Mouse (Mus musculus): ENCODE measurements around the gene Lhcgr.
"Not testable (repeated sequence)": the region's sequence is repeated elsewhere in the genome, so short reads cannot be mapped to it uniquely, and the experiment has no call there.

The Lhcgr gene

DNA sequence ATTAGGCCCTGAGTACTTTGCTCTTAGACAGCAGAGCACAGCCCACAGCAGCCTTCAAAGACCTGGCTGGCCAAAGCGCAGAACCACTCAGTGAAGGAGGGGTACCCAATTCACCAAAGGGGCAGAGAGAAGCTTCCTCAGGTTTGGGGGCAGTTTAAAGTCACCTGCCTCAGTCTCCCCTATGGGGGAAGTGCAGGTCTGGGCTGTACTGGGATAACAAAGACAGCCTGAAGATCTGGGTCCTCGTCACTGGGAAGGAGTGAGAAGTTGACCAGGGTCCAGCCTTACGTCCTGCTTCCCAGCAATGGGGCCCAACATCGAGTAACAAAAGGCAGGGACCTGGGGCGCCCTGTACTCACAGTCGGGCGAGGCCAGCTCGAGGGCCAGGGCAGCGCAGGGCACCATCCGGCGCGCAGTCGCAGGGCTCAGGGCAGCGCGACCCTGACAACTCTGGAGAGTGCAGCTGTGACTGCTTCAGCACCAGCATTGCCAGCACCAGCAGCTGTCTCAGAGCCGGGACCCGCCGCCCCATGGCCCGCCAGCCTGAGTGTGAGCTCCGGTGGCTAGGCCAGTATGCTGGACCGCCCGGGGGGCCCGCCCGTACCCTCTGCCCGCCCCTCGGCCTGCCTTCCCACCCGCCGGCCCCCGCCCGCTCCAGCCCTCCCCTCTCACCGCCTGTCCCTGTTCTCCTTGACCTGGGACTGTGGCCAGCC lies at the start of gene Lhcgr:
TSS of gene Lhcgr (minus strand) at position 551 of the 713 bp plus-strand sequence.
- in situ Hi-C loops (cut with MseI, MboI), result no loop called here

DNA sequence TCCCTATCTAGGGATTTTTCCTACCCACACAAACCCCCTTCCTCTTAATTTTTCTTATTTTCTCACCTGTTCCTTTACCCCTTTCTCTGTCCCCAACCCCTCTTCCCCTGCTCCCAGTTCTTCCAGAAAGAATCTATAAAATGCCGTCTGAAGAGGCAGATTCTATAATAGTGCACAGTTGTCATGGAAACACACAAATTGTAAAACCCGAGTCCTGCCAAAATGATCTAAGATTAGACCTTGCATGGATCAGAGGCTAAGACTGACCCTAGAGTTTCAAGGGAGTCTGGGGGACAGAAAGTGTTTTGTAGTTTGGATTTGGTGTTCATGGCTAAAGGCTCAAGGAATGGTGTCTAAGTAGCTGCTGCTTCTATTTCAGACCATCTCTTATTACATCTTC lies 25.8 kb upstream of the Lhcgr start:
- in situ Hi-C loops (cut with MseI, MboI), result no loop called here

DNA sequence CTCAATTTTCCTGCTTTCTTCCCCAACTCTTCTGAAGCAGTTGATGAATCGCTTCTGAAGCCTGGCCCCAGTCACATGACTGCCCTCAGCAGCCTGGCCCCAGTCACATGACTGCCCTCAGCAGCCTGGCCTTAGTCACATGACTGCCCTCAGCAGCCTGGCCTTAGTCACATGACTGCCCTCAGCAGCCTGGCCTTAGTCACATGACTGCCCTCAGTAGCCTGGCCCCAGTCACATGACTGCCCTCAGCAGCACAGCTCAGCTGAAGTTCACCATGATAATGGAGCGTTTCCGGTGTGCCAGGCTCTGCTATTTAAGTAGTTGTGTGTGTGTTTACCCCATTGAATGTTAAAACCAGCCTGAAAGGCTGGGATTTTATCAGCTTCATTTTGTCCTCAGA lies 21.2 kb upstream of the Lhcgr start:
- in situ Hi-C loops (cut with MseI, MboI), result not testable (repeated sequence)

DNA sequence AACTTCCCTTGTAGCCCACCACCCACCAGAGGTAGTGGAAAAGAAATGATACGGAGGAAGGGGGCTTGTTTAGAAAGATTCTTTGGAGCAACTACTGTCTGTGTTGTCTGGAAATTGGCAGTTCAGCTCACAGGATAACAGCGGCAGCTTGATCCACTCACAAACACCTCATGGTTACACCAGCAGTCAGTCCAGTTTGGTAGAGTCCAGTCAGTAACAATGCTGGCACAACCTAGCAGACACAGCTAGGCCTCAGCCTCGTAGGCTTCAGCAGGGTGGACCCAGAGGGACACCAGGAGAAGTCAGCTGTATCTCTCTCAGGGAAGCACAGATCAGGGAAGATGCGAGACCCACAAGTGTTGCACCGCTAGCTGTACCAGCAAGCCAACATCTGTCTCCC lies 19.0 kb upstream of the Lhcgr start:
- in situ Hi-C loops (cut with MseI, MboI), result no loop called here

DNA sequence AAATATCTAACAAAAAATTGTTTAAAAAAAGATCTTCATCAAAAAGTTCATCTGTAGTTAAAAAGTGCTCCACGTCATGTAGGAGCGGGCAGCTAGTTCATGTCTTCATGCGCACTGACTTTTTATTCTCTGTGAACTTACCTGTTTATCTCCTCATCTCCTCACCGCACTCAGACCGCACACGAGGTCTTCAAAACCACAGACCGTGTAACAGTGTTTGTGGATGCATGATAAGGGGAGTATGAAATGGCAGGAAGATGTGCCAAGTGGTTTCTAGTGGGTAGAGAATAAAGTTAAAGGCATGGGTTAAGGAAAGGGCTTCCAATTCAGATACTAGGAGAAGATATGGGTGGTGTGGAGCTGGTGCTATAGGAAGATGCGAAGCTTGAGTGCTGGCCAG lies 14.6 kb upstream of the Lhcgr start:
- in situ Hi-C loops (cut with MseI, MboI), result no loop called here

DNA sequence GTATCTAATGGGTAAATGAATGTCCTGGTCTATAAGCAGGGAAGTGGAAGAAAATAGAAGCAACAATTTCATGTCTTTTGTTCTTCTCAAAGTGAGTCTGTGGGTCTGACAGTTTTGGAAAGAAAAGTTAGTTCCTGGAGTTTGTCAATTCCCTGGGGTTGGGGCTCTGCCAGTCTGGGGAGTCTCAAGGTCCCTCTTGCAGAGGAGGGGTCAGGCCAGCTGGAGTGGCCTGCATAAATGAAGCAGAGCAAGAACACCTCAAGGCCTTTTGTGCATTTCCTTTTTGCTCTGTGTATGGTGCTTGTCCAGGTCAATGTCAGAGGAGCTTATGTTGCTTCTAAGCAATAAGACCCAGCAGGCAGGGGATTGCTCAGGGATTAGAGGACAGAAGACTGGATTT lies 11.7 kb upstream of the Lhcgr start:
- in situ Hi-C loops (cut with MseI, MboI), result no loop called here

DNA sequence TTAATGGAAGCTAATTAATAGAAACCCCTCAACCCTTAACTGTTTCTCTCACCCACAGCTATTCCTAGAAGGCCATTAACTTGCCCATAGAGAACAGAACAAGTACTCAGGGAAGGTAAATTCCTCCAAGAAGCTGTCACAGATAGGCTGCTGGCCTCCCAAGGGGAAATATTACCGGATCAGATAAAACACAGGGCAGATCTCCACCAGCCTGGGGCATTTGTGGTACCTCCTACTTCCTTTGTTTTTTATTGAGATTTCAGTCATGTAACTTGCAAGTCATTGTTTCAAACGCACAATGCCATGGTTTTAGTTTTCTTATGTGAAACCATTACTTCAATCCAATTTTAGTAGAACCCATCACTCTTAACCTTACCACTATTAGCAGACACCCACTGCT lies 1.1 kb downstream of the Lhcgr start:
- in situ Hi-C loops (cut with MseI, MboI), result no loop called here

DNA sequence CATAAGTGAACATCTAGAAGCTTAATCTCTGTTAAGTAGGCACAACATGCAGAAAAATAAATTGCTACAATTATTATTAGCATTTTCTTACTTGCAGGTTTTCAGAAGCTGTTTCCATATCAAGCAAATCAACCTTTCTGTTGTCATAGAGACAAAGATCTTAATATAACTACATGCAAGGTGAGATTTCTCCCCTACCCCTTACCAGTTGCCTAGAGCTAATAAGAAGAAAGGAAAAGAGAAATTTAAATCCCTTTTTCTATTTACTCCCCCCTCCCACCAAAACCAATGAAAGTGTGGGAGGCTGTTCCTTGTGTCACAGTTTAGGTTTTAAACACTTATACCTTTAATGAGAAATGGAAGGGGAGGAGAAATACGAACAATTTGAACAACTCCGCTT lies 3.4 kb downstream of the Lhcgr start:
- in situ Hi-C loops (cut with MseI, MboI), result no loop called here

DNA sequence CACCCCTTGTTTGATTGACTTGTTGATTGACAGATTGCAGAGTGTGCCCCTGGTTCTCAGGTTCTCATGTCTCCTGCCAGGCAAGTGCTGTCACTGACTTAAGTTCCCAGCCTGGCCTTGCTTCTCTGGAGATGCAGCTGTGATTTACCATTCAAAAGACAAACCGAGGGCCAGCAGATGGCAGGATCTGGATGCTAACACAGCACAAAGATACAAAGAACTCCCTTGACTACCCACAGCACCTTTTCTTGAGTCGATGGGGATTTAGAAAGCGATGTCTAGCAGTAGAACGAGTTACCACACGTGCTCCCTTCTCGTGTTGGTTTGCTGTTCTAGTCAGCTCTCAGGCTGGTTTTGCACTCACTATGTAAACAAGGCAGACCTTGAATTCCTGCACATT lies 4.9 kb downstream of the Lhcgr start:
- in situ Hi-C loops (cut with MseI, MboI), result no loop called here

DNA sequence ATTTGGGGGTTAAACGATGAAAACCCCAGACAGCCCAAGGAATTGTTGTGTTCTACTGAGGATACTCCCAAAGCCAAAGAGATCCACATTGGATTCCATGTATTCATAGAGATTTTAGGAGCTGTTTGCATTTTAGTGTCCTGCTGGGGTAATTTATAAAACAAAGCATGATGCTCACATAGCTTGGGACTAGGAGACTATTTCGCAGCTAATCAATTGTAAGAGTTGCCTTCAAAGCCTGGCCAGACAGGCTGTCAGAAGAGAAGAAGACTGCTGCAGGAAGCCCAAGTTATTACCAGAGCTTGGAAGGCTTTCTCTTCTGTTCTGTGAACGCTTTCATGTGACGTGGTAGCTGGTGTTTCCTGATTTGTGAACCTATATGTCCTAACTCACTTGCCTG lies 5.4 kb downstream of the Lhcgr start:
- in situ Hi-C loops (cut with MseI, MboI), result no loop called here

DNA sequence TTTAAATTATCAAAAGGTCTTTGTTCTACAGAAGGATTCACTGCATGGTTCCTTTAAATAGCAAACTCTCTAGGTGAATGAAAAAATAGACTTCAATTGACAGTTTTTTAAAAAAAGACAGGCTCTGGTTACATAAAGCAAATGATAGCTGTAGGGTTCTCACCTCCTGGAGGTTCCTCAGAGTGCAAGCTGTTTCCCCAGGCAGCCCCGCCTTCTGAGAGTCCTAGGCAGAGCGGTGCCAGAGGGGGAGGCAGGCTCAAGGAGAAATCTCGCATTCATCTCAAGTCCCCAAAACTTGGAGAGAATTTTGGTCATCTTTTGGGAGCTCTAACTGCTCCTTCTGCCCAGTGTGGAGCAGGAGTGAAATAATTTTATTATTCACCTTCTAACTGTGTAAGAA lies 12.6 kb downstream of the Lhcgr start:
- in situ Hi-C loops (cut with MseI, MboI), result no loop called here

DNA sequence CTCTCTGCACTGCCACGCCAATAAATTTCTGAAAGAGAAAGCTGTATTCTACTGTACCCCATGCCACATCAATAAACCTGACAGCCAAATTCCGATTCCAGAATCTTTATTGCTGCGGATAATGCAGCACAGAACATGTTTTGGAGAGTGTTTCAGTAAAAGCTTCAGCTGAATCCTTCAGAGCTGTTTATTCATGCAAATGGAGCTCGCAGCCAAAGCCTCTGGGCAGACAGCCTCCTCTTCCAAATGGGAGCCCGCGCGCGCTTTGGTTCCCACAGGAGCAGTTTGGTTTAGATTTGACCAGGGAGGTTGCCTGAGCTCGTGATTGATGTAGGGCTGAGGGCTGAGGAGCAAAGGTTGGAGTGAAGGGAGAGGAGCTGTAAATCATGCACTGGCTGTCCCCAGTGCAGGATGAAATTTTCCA lies 17.7 kb downstream of the Lhcgr start:
- in situ Hi-C loops (cut with MseI, MboI), result no loop called here

DNA sequence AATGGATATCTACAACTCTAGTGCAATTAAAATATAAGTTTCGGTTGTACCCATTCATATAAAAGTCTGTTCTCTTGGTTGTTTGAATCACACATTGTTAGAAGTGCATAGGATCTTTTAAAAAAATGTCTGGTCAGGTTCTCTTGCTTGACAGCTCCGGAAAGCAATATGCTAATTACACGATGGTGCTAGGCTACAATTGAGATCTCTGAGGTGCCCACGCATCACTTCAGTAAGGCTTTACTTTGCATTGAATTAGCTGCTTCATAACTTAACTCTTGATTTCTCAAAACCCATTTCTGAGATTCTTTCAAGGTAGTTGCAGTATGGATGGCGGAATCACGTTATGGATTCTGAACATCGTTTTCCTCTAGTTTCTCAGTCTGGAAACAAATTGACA lies 21.7 kb downstream of the Lhcgr start:
- in situ Hi-C loops (cut with MseI, MboI), result no loop called here

DNA sequence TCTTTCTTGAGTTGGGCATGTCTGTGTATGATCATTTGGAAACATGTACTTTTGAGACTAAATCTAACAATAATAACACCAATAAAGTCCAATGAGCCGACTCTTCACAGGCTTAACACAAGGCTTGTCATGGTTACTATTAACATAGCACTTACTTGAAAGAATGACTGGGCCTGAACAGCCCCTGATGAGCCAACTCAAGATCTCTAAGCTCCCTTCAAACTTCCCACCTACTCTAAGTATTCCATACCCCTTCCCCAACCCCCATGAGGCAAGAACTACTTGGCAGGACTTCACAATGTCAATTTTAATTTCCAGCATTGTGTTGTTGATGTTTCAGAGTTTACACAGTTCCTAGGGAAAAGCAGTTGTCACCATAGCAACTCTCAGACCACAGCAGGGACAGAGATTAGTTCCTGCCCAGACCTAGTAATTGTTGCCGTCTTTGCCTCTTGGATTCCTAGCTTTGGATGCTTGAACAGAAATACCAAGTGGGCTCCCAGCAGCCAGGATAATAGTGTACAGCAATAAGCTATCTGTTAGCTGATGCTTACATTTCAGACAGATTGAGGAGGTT lies 22.4 kb downstream of the Lhcgr start:
- in situ Hi-C loops (cut with MseI, MboI), result no loop called here

DNA sequence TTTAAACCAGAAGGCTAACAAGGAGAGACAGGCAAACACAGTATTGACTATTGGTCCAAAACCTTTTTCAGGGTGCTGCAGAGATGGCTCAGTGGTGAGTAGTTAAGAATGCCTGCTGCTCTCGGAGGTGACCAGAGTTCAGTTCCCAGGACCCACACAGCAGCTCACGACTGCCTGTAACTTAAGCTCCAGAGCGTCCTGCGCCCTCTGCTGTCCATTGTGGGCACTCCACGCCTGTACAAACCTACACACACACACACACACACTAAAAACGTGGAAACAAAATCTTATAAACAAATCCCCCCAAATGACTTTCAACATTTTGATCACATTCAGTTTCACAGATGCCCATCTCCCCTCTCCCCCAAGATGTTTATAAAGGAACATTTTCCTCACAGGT lies 24.9 kb downstream of the Lhcgr start:
- in situ Hi-C loops (cut with MseI, MboI), result no loop called here

DNA sequence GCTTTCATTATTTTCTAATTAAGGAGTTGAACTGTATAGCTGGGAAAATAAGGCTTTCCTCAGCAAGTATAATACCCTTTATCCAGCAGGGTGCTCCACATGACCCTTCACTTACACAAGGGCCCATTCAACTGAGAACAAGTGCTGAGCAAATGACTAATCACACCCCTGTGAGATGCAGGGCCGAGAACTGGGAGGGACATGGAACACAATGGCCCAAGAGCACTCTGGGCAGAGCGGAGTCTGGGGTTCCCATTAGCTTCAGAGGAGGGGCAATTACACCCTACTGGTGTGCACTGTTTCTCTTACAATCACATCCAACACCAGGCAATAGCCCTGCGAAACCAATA lies 27.7 kb downstream of the Lhcgr start:
- in situ Hi-C loops (cut with MseI, MboI), result no loop called here

DNA sequence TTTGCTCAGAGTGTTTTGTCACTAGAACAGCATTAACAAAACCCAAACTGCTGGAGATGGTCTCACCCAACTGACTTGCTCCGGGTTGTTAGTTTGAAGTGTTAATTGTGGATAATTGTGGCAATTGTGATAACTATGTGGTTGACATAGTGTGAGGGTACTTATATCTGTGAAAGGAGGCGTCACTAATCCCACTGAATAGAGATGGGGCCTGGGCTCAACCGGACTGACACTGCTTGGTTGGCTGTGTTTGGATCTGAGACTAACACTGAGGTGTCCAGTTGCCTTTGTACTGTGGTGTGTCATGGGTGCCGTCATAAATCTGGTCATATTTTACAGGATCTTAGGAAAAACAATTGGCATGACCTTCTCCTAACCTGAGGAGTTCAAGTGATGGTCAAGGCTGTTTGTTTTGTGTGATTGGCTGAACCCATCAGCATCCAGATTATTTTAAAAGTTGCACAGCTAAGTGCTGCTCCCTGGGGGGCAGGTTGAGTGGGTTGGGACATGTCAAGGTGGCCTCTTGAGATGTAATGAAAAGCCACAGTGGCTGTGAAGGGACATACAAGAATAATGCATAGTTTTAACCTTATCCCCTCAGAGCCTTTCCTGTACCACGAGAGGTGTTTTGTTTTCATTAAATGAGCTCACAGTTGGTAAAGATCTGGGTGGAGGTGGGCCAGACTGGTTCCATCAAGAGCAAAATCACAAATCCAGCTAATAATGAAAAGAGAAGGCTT lies 28.2 kb downstream of the Lhcgr start:
- in situ Hi-C loops (cut with MseI, MboI), result no loop called here

DNA sequence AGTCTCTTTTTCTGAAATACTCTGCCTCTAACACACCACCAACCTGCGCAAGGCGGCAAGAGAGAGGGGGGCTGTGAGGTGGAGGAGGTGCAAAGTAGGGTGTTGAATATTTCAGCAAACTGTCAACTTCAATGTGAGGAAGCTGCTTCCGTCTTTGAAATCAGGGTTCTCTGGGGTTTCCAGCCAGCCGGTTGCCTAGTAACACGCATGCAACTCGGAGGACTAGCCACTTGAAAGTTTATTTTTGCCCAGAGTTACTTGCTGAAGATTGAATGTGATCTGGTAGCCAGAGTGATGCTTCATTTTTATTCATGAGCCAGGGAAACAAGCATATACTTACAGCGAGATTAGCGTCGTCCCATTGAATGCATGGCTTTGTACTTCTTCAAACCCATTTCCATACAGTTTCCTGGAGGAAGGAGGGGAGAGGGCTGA lies 33.8 kb downstream of the Lhcgr start:
- in situ Hi-C loops (cut with MseI, MboI), result no loop called here

DNA sequence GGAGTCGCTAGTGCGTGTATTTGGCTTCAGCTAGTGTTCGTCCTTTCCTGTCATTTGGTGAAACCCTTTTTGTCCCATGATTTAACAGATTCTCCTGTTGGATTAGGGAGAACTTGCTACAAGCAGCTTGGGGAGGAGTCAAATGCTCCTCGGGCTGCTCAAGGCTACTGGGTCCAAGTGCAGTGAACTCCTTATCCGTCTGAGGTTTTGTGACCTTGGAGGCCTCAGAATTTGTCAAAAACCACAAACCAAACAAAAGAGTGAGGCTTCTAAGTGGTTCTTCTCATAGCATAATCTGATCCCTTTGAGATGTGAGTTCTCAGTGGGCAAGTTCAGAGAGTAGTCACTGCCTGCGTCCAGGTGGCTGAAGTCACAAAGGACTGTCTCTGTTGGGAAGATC lies 36.0 kb downstream of the Lhcgr start:
- in situ Hi-C loops (cut with MseI, MboI), result no loop called here

DNA sequence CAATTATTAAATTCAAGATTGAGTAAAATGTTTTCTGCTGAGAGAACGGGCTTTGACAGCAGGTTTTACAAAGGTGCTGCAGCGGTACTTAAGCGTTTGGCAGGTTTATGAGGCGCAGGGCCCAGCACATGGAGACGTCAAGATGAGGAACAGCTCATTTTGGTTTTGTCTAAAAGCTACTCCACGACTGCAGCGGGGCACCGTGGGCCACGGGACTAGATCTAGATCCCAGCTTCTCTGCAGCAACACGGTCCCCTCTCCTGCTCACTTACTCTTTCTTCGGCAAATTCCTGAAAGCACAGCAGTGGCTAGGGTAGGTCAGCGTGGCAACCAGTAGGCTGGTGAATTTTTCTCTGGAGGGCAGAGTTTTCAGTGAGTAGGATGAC lies 38.3 kb downstream of the Lhcgr start:
- in situ Hi-C loops (cut with MseI, MboI), result no loop called here

DNA sequence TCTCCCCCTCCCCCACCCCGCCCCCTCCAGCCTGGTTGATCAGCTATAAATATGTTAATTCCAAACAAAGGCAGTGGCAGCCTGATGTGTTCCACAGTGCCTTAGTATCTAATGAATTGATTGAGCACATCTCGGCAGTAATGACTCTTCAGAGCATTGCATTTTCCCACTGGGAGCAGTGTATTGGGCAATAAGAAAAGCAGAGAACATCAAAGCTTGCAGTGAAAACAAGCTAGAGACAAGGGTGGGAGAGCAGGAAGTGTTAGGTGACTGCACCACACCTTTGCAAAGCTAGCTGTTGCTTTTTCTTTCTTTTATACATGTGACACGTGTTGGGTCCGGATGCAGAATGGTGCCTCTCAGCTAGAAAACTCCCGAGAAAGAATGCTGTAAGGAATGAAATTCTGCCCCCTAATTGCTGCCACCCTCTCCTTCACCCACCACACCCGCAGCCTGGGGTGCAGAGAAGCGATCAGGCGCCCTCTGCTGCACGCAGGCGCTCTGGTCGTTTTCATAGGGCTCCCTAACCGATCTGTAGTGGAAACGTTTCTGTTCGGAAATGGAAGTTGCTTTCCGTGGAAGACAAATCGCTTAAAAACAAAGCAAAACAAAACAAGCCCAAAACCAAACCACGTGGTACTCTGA lies 38.8 kb downstream of the Lhcgr start:
- in situ Hi-C loops (cut with MseI, MboI), result no loop called here

DNA sequence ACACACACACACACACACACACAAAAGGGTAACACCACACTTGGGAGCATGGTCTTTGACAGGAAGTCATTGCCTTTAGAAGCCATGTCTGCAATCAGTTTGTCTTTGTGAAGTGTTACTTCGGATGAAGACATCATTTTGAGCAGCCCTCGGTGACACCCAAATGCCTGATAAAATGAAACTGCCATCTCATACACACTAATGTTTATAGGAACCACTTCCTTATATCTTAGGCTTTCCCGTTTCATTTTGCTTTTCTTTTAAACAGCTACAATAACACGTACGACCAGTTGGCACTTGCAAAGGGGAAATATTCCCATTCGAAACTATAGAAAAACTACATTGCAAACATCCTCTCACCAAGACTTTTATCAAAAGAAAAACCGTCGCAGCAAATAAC lies 42.1 kb downstream of the Lhcgr start:
- in situ Hi-C loops (cut with MseI, MboI), result no loop called here

DNA sequence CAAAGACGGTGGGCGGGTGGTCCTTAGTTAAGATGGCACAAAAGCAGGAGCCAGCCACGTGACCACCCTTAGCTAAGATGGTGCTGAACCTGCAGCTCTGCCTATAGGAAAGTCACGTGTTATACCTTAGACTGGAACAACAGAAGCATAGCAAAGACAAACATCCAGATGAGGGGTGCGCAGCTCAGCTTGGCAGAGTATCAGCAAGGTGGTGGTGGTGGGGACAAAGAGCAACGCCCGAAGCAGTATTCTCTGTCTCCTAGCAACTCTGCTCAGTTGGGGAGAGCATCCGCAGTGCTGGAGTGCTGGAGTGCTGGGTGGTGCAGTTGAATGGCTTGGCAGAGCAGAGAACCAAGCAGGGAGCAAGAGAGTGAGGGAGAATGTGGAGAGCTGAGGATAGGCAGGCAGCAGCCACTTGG lies 85.5 kb downstream of the Lhcgr start:
- in situ Hi-C loops (cut with MseI, MboI), result no loop called here

Data from mouse trophoblast stem cell (cell line).